Mouse (Mus musculus) ES-E14 (cell line): ENCODE measurements around the gene Tnnt2. TPM values are rescaled to one million over a fixed set of nuclear protein-coding genes. Genes with fewer than 3 reads are reported as not detected.

Experiments used
- DNase-seq: peaks from one replicate; pipeline ENCODE4 v3.0.0-alpha.2; 2013; ENCODE audit warnings: low read depth, low spot score
- H3K27ac ChIP-seq: 2 replicates; pipeline ENCODE4 v1.5.1; 2012; ENCODE audit warnings: low read depth, mild to moderate bottlenecking, low read length, moderate library complexity, mixed read lengths; ENCODE audit not compliant: poor library complexity, insufficient read depth, severe bottlenecking
- H3K36me3 ChIP-seq: 2 replicates; pipeline ENCODE4 v1.6.1; 2012; ENCODE audit warnings: mild to moderate bottlenecking, low read length, moderate library complexity, mixed read lengths; ENCODE audit not compliant: control insufficient read depth, poor library complexity, insufficient read depth, severe bottlenecking
- H3K4me1 ChIP-seq, 2 experiments: fragments of 150-350 bp in 1 of 2; sonication (generic) in 1 of 2; 2 replicates each; pipeline ENCODE4 v1.6.1; 2012; ENCODE audit warnings: low read length in 2 of 2, mild to moderate bottlenecking in 1 of 2, mixed read lengths in 1 of 2; ENCODE audit not compliant: control insufficient read depth in 2 of 2, insufficient read depth in 2 of 2, poor library complexity in 1 of 2
- H3K4me3 ChIP-seq, 2 experiments: fragments of 150-350 bp in 1 of 2; sonication (generic) in 1 of 2; 2 replicates each; pipeline ENCODE4 v1.5.1; 2012; ENCODE audit warnings: low read length in 2 of 2, low read depth in 1 of 2, mild to moderate bottlenecking in 1 of 2, mixed read lengths in 1 of 2; ENCODE audit not compliant: insufficient read depth in 1 of 2, poor library complexity in 1 of 2, severe bottlenecking in 1 of 2
- H3K9ac ChIP-seq: 2 replicates; pipeline ENCODE4 v1.6.1; 2012; ENCODE audit warnings: low read depth, mild to moderate bottlenecking, low read length, mixed read lengths; ENCODE audit not compliant: poor library complexity, insufficient read depth, severe bottlenecking
- H3K9me3 ChIP-seq: fragments of 150-350 bp; sonication (generic); 2 replicates; pipeline ENCODE4 v1.6.1; 2012; ENCODE audit warnings: low read depth, mild to moderate bottlenecking, low read length; ENCODE audit not compliant: control insufficient read depth, insufficient read depth
- CHD2 ChIP-seq: IDR thresholded peaks from 2 replicates; pipeline ENCODE4 v1.6.1; 2014; ENCODE audit warnings: mild to moderate bottlenecking, low read depth, low read length, inconsistent platforms
- HCFC1 ChIP-seq: IDR thresholded peaks from 2 replicates; pipeline ENCODE4 v1.6.1; 2012; ENCODE audit warnings: low read length, inconsistent platforms, borderline replicate concordance; ENCODE audit not compliant: insufficient read depth
- MAFK ChIP-seq: IDR thresholded peaks from 2 replicates; pipeline ENCODE4 v1.6.1; 2014; ENCODE audit warnings: mild to moderate bottlenecking, low read depth, low read length, inconsistent platforms; ENCODE audit not compliant: insufficient read depth
- ZC3H11A ChIP-seq: IDR thresholded peaks from 2 replicates; pipeline ENCODE4 v1.6.1; 2012; ENCODE audit warnings: low read depth, mild to moderate bottlenecking, inconsistent platforms, low read length, borderline replicate concordance
- ZNF384 ChIP-seq: IDR thresholded peaks from 2 replicates; pipeline ENCODE4 v1.6.1; 2012; ENCODE audit warnings: low read depth, low read length, inconsistent platforms
- in situ Hi-C, 2 experiments: fragments of 600-800 bp; cut with MboI; formaldehyde crosslinking; loops; one replicate each; pipeline ENCODE4 v1.15.1; 2025; ENCODE audit warnings: low sequenced_read_pairs in 2 of 2, inconsistent platforms in 1 of 2; ENCODE audit not compliant: unreplicated experiment in 2 of 2
- total RNA-seq: library from RNA; depleted of rRNA; stranded (reverse); fragments of 300-350 nt; gene quantifications from 2 replicates; pipeline ENCODE4 v1.2.3, GENCODE M21; 2012

Tnnt2 gene
- total RNA-seq, 1 experiment, result 2.5 TPM

DNA sequence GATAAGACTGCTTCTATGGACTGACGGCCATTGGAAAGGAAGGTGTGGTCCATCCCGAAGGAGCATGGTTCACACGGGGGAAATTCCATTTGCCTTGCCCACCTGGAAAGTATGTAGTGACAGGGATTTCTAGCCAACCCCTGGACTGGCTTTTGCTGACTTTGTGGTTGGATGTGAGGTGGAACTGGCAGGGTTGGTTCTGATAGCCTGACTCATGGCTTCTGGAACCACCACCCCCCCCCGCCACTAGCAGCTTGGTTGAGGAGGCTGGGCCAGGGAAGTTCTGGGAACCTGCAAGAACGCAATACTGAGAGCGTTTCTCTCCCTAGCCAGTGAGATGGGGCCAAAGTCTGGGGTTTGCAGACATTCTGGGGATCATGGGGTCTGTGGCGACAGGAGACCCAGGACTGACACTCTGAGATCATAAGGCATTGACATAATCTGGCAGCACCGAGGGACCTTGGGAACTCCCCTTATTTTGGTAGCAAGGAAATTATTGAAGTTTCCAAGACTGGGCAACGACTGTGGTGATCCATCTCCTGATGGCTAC is 27.7 kb downstream of the Tnnt2 start:
- DNase-seq, result no peak
- in situ Hi-C loops, result no loop called here
- Histone ChIP-seq H3K4me3 (no peak overlapping the region), H3K36me3 (no peaks in the 10 kb centered on the region), H3K4me1 (no peaks in the 10 kb centered on the region), H3K27ac (no peak overlapping the region), H3K9ac (no peak overlapping the region), H3K9me3 (no peaks in the 10 kb centered on the region)
- no peak for TF ChIP-seq HCFC1
- no peak for TF ChIP-seq MAFK
- TF ChIP-seq ZC3H11A, result no peak
- TF ChIP-seq ZNF384, result no peak
- TF ChIP-seq CHD2, result no peak

GRCm38 (mm10) chr1:135864830-135865229 is 28.7 kb downstream of the Tnnt2 start:
- no peaks in the 10 kb centered on the region for H3K9me3 ChIP-seq
- no peak for DNase-seq
- in situ Hi-C loops, result loop anchor here in 1 of 2 experiments (5.0 kb wide), 1 partner anchor 82 kb away; no protein-coding TSS in a partner anchor
- no peaks in the 10 kb centered on the region for H3K4me1 ChIP-seq
- H3K9ac ChIP-seq, result no peak overlapping the region
- TF ChIP-seq MAFK (no peak), ZC3H11A (no peak), ZNF384 (no peak), CHD2 (no peak), HCFC1 (no peak)
- no peaks in the 10 kb centered on the region for H3K36me3 ChIP-seq
- no peak overlapping the region for H3K4me3 ChIP-seq
- no peak overlapping the region for H3K27ac ChIP-seq

DNA sequence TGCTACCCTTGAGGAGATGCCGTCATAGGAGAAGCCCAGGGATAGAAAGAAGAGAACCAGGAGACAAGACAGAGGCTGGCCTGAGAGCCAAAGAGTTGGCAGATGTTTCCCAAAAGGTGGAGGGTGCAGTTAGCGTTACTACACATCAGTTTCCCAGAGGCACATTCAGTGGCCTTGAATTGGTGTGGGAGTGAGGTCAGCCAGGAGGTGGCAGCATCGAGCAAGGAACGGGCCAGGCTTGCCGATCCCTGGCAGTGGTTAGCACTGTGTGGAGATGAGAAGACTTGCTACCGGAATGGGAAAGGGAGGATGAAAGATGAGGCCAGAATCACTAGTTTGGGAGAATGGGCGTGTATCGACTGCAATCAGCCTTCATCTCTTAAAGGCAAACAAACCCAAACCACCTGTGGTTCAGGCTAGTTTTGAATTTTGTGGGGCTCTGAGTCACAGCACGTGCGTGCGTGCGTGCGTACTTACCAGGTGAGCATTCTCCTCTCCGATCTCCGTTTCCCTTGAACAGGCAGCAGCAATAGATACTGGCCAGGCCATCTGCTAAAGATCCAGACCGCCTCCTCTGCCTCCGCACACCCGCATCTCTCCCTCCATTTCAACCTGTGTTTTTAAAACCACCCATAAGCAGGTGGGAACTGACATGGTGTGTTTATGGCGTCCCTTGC is 29.5 kb downstream of the Tnnt2 start:
- H3K36me3 ChIP-seq, result no peaks in the 10 kb centered on the region
- H3K4me3 ChIP-seq, result no peak overlapping the region; a peak in 1 of 4 replicates
- TF ChIP-seq MAFK, result no peak
- no peak for TF ChIP-seq ZNF384
- TF ChIP-seq CHD2, result no peak
- peak; percentile 60; the same call in 1 of the 2 replicates for TF ChIP-seq ZC3H11A
- no peak overlapping the region for H3K9ac ChIP-seq
- in situ Hi-C loops, result loop anchor here in 1 of 2 experiments (5.0 kb wide), 1 partner anchor 82 kb away; no protein-coding TSS in a partner anchor
- H3K9me3 ChIP-seq, result no peaks in the 10 kb centered on the region
- H3K4me1 ChIP-seq, result no peaks in the 10 kb centered on the region
- peak; percentile 75 for DNase-seq
- no peak overlapping the region for H3K27ac ChIP-seq

- H3K4me3 ChIP-seq, result no peak overlapping the region
- H3K36me3 ChIP-seq, result no peaks in the 10 kb centered on the region
- no peaks in the 10 kb centered on the region for H3K9me3 ChIP-seq
- H3K27ac ChIP-seq, result no peak overlapping the region
- H3K9ac ChIP-seq, result no peak overlapping the region
- H3K4me1 ChIP-seq, result no peaks in the 10 kb centered on the region
- in situ Hi-C loops, result loop anchor here in 1 of 2 experiments (5.0 kb wide), 1 partner anchor 79 kb away; no protein-coding TSS in a partner anchor
- DNase-seq, result no peak
- TF ChIP-seq ZC3H11A (no peak), HCFC1 (no peak), CHD2 (no peak), MAFK (no peak), ZNF384 (no peak)
Measured at GRCm38 (mm10) chr1:135868570-135868969, 32.4 kb downstream of the Tnnt2 start.
